Mouse (Mus musculus) hindbrain, embryonic 16.5 days (tissue): Measurements from ENCODE around the gene Nat14. TPM values are rescaled to one million over a fixed set of nuclear protein-coding genes. Genes with fewer than 3 reads are reported as not detected.

ENCODE experiments used
- ATAC-seq: fragments of 200-750 bp; cut with Nextera tagmentation; 2 replicates; pipeline ENCODE4 v1.8.0; 2017; ENCODE audit warnings: moderate TSS enrichment, moderate library complexity
- H3K27ac ChIP-seq: fragments of 300-500 bp; sonication (generic); 2 replicates; pipeline ENCODE4 v1.5.1; 2014; ENCODE audit warnings: low read depth, mild to moderate bottlenecking, control low read depth, low read length, moderate library complexity
- H3K27me3 ChIP-seq: fragments of 300-500 bp; sonication (generic); replicated peaks from 2 replicates; pipeline ENCODE4 v1.6.1; 2014; ENCODE audit warnings: low read length; ENCODE audit not compliant: control insufficient read depth, insufficient read depth
- H3K36me3 ChIP-seq: fragments of 300-500 bp; sonication (generic); 2 replicates; pipeline ENCODE4 v1.6.1; 2014; ENCODE audit warnings: mild to moderate bottlenecking, low read length, moderate library complexity, mixed read lengths; ENCODE audit not compliant: control insufficient read depth, insufficient read depth
- H3K4me1 ChIP-seq: fragments of 300-500 bp; sonication (generic); 2 replicates; pipeline ENCODE4 v1.6.1; 2014; ENCODE audit warnings: low read depth, low read length; ENCODE audit not compliant: control insufficient read depth, insufficient read depth
- H3K4me2 ChIP-seq: fragments of 300-500 bp; sonication (generic); 2 replicates; pipeline ENCODE4 v1.6.1; 2014; ENCODE audit warnings: mild to moderate bottlenecking, low read length, control low read depth, moderate library complexity
- H3K4me3 ChIP-seq: fragments of 300-500 bp; sonication (generic); 2 replicates; pipeline ENCODE4 v1.5.1; 2014; ENCODE audit warnings: mild to moderate bottlenecking, low read length, control low read depth, moderate library complexity
- H3K9ac ChIP-seq: fragments of 300-500 bp; sonication (generic); 2 replicates; pipeline ENCODE4 v1.6.1; 2014; ENCODE audit warnings: low read depth, mild to moderate bottlenecking, control low read depth, low read length, moderate library complexity
- H3K9me3 ChIP-seq: fragments of 300-500 bp; sonication (generic); 2 replicates; pipeline ENCODE4 v1.6.1; 2014; ENCODE audit warnings: mild to moderate bottlenecking, low read length, moderate library complexity; ENCODE audit not compliant: control insufficient read depth
- WGBS: fragments of 180-500 bp; shearing (Covaris S2); extraction: QIAGEN DNeasy Blood & Tissue Kit; methylation state at CpG from one replicate; pipeline ENCODE4 v1.1.7; 2014; 5-methylcytosine and 5-hydroxymethylcytosine counted together
- polyA plus RNA-seq: library from polyadenylated mRNA; unstranded; fragments of >200 nt; fragmentation: Nextera tagmentation; extraction: Ambion mirVana; gene quantifications from 2 replicates; pipeline ENCODE4 v1.2.1, GENCODE M21; 2015

Nat14 gene
- polyA plus RNA-seq, 1 experiment from 2014 or later: 39.3 TPM

GRCm38 (mm10) chr7:4950561-4951342 lies 28.9 kb downstream of the Nat14 start:
- H3K27me3 ChIP-seq: no peaks in the 10 kb centered on the region
- no peak overlapping the region for H3K4me2 ChIP-seq
- ATAC-seq: no peak
- whole genome bisulfite sequencing: 85% methylated on average over 19 of the region's 19 CpGs
- H3K9me3 ChIP-seq: no peaks in the 10 kb centered on the region
- H3K36me3 ChIP-seq: no peaks in the 10 kb centered on the region
- H3K4me1 ChIP-seq: no peaks in the 10 kb centered on the region
- no peak overlapping the region for H3K9ac ChIP-seq
- no peak overlapping the region for H3K27ac ChIP-seq
- H3K4me3 ChIP-seq: no peak overlapping the region

- H3K4me3 ChIP-seq: no peak overlapping the region
- H3K9me3 ChIP-seq: no peaks in the 10 kb centered on the region
- no peaks in the 10 kb centered on the region for H3K36me3 ChIP-seq
- 37% methylated on average over 10 of the region's 10 CpGs for WGBS
- no peaks in the 10 kb centered on the region for H3K4me1 ChIP-seq
- no peak overlapping the region for H3K27ac ChIP-seq
- no peak overlapping the region for H3K4me2 ChIP-seq
- no peak overlapping the region for H3K9ac ChIP-seq
- H3K27me3 ChIP-seq: no peaks in the 10 kb centered on the region
- ATAC-seq: no peak
These were observed 32.1 kb downstream of the Nat14 start for GRCm38 (mm10) chr7:4953815-4954445.

- ATAC-seq: no peak
- Histone ChIP-seq H3K9me3 (no peaks in the 10 kb centered on the region), H3K4me3 (no peak overlapping the region), H3K4me2 (no peak overlapping the region), H3K27ac (no peak overlapping the region), H3K9ac (no peak overlapping the region), H3K36me3 (no peaks in the 10 kb centered on the region), H3K4me1 (no peaks in the 10 kb centered on the region), H3K27me3 (no peaks in the 10 kb centered on the region)
- 91% methylated on average over 10 of the region's 10 CpGs for WGBS
These were observed 35.5 kb downstream of the Nat14 start for GRCm38 (mm10) chr7:4957361-4957760.

- Histone ChIP-seq H3K4me2 (no peak overlapping the region), H3K36me3 (no peaks in the 10 kb centered on the region), H3K27me3 (0 out of 2 replicates have a peak, but pooled peaks cover 2% of the 10 kb centered on the region), H3K9ac (no peak overlapping the region), H3K4me1 (no peaks in the 10 kb centered on the region; the same call in 1 of the 2 replicates), H3K9me3 (no peaks in the 10 kb centered on the region), H3K27ac (no peak overlapping the region), H3K4me3 (no peak overlapping the region)
- WGBS: 87% methylated on average over 5 of the region's 5 CpGs
- ATAC-seq: no peak
These were observed 41.7 kb downstream of the Nat14 start for GRCm38 (mm10) chr7:4963527-4963926.

- WGBS: 8% methylated on average over 10 of the region's 10 CpGs
- peak within 1 kb of the TSS; percentile 27; the same call in 1 of the 2 replicates for H3K4me2 ChIP-seq
- H3K9me3 ChIP-seq: no peaks in the 10 kb centered on the region
These were observed 42.4 kb downstream of the Nat14 start, which contains the start of gene Sbk2 for GRCm38 (mm10) chr7:4964272-4964671. TSS of gene Sbk2 (minus strand) at chr7:4964406.

GRCm38 (mm10) chr7:4964988-4965387 lies 43.2 kb downstream of the Nat14 start:
- Histone ChIP-seq H3K4me2 (no peak overlapping the region), H3K27ac (no peak overlapping the region), H3K27me3 (0 out of 2 replicates have a peak, but pooled peaks cover 2% of the 10 kb centered on the region), H3K9ac (no peak overlapping the region), H3K4me3 (no peak overlapping the region), H3K36me3 (no peaks in the 10 kb centered on the region), H3K4me1 (no peaks in the 10 kb centered on the region; the same call in 1 of the 2 replicates), H3K9me3 (no peaks in the 10 kb centered on the region)
- 81% methylated on average over 5 of the region's 5 CpGs for WGBS
- no peak for ATAC-seq

More at GRCm38 (mm10) chr7:4964272-4964671, 42.4 kb downstream of the Nat14 start, which contains the start of gene Sbk2:
- H3K9ac ChIP-seq: no peak within 1 kb of the TSS
- 0 out of 2 replicates have a peak, but pooled peaks cover 2% of the 10 kb centered on the region for H3K27me3 ChIP-seq
- H3K4me3 ChIP-seq: no peak within 1 kb of the TSS
- no peak within 1 kb of the TSS for H3K27ac ChIP-seq
- H3K4me1 ChIP-seq: no peaks in the 10 kb centered on the region; the same call in 1 of the 2 replicates
- ATAC-seq: peak; percentile 77
- no peaks in the 10 kb centered on the region for H3K36me3 ChIP-seq

GRCm38 (mm10) chr7:4971068-4971467 lies 49.2 kb downstream of the Nat14 start, which contains the start of gene Sbk3:
TSS of gene Sbk3 (minus strand) at chr7:4971168.
- WGBS: 42% methylated on average over 6 of the region's 6 CpGs
- Histone ChIP-seq H3K36me3 (no peaks in the 10 kb centered on the region), H3K9ac (no peak within 1 kb of the TSS), H3K9me3 (no peaks in the 10 kb centered on the region), H3K27ac (no peak within 1 kb of the TSS), H3K4me3 (no peak within 1 kb of the TSS), H3K4me2 (no peak within 1 kb of the TSS), H3K4me1 (no peaks in the 10 kb centered on the region), H3K27me3 (0 out of 2 replicates have a peak, but pooled peaks cover 2% of the 10 kb centered on the region)
- no peak for ATAC-seq

- Histone ChIP-seq H3K4me1 (no peaks in the 10 kb centered on the region), H3K9me3 (no peaks in the 10 kb centered on the region), H3K9ac (no peak overlapping the region), H3K27me3 (no peaks in the 10 kb centered on the region), H3K4me2 (no peak overlapping the region), H3K36me3 (no peaks in the 10 kb centered on the region), H3K27ac (no peak overlapping the region), H3K4me3 (no peak overlapping the region)
- WGBS: 26% methylated on average over 7 of the region's 7 CpGs
- ATAC-seq: no peak
These were observed 49.9 kb downstream of the Nat14 start for GRCm38 (mm10) chr7:4971710-4972109.
